24 mouse cellular contexts compared by ENCODE assay signal in genomic region chr3:116149096-116149495, GRCm38 (mm10). TPM values are rescaled to one million over a fixed set of nuclear protein-coding genes. Genes with fewer than 3 reads are reported as not detected.
DNase-seq lines count a peak whose midpoint lies in the region; ATAC-seq and TF ChIP-seq lines count a peak whose summit lies in the region.
"Had no signal": no experiment of that assay in that cellular context is flagged by ENCODE, and none has a peak within 500 bp of the region (broad histone marks: within the 10 kb centered on the region; RNA-seq: fewer than 3 reads in every experiment).

No protein-coding gene starts in this region.

- peak; percentile 73 for DNase-seq in midbrain, embryonic 11.5 days (ENCODE audit: low spot score, missing footprints)
- peak; percentile 71 for DNase-seq in 3T3-L1 (ENCODE audit: low read depth, low spot score)
- peak; percentile 34 for DNase-seq in NIH3T3 (ENCODE audit: low read depth)
- DNase-seq in mesoderm, embryonic 11.5 days (ENCODE audit: low read depth, low spot score) = peak; percentile 9
- DNase-seq in retina, postnatal 1 day = no peak
- no peak for DNase-seq in heart, adult 2 months
- DNase-seq: adrenal gland, adult 2 months; adrenal gland, postnatal 10 days; adrenal gland, postnatal 25 days; B cell, adult 2 months; cerebellum, adult 11-12 months; cerebellum, adult 2 months; cerebellum, adult 9-10 months; cerebellum, postnatal 10 days; cerebellum, postnatal 25 days; forebrain, postnatal 0 days had no signal

- no peak for TF ChIP-seq POLR2A in heart, adult 2 months (IDR thresholded peaks at IDR 0.05; ENCODE audit: insufficient read depth, low read depth, low read length)

- H3K9ac ChIP-seq in midbrain, embryonic 11.5 days (ENCODE audit: low read length) = no peak overlapping the region
- H3K9ac ChIP-seq in midbrain, embryonic 13.5 days (replicated peaks) = no peak overlapping the region
- no peak overlapping the region for H3K9ac ChIP-seq in heart, adult 2 months (ENCODE audit: low read depth, low read length)
- H3K9ac ChIP-seq: embryonic facial prominence, embryonic 12.5 days; forebrain, embryonic 13.5 days; forebrain, embryonic 15.5 days; forebrain, postnatal 0 days had no signal

- peaks cover 6% of the 10 kb centered on the region for H3K4me1 ChIP-seq in midbrain, embryonic 11.5 days (ENCODE audit: control insufficient read depth, insufficient read depth, low read length)
- H3K4me1 ChIP-seq in midbrain, embryonic 13.5 days (replicated peaks) = peaks cover 15% of the 10 kb centered on the region
- no peaks in the 10 kb centered on the region for H3K4me1 ChIP-seq in heart, adult 2 months (ENCODE audit: control insufficient read depth, insufficient read depth, low read length)
- H3K4me1 ChIP-seq: embryonic facial prominence, embryonic 12.5 days had no signal

- H3K79me2 ChIP-seq in heart, adult 2 months (replicated peaks; ENCODE audit: control insufficient read depth, insufficient read depth, low read length) = no peaks in the 10 kb centered on the region

- WGBS in midbrain, embryonic 11.5 days = 84% methylated on average over 4 of the region's 4 CpGs
- WGBS in midbrain, embryonic 13.5 days = 55% methylated on average over 4 of the region's 4 CpGs
- whole genome bisulfite sequencing in heart, adult 2 months = 38% methylated on average over 4 of the region's 4 CpGs

- H3K9me3 ChIP-seq in midbrain, embryonic 11.5 days (ENCODE audit: control insufficient read depth, low read length) = no peaks in the 10 kb centered on the region
- no peaks in the 10 kb centered on the region for H3K9me3 ChIP-seq in midbrain, embryonic 13.5 days
- H3K9me3 ChIP-seq: embryonic facial prominence, embryonic 10.5 days; embryonic facial prominence, embryonic 12.5 days; forebrain, embryonic 13.5 days; forebrain, embryonic 15.5 days; G1E had no signal

- ATAC-seq in midbrain, embryonic 11.5 days (ENCODE audit: low FRiP score) = no peak
- ATAC-seq in midbrain, embryonic 13.5 days = no peak
- ATAC-seq: CD4-positive, CD25-positive, alpha-beta regulatory T cell, adult 4 months; forebrain, embryonic 13.5 days; forebrain, embryonic 15.5 days; forebrain, postnatal 0 days had no signal

- H3K4me3 ChIP-seq in midbrain, embryonic 11.5 days (ENCODE audit: low read depth, low read length) = no peak overlapping the region
- no peak overlapping the region for H3K4me3 ChIP-seq in midbrain, embryonic 13.5 days (replicated peaks)
- no peak overlapping the region for H3K4me3 ChIP-seq in heart, adult 2 months
- H3K4me3 ChIP-seq: embryonic facial prominence, embryonic 10.5 days; embryonic facial prominence, embryonic 12.5 days; forebrain, embryonic 13.5 days; forebrain, embryonic 15.5 days had no signal

- no peak for TF ChIP-seq CTCF in heart, adult 2 months (IDR thresholded peaks at IDR 0.05)

- no peaks in the 10 kb centered on the region for H3K27me3 ChIP-seq in midbrain, embryonic 11.5 days (ENCODE audit: control insufficient read depth, insufficient read depth, low read length)
- no peaks in the 10 kb centered on the region for H3K27me3 ChIP-seq in midbrain, embryonic 13.5 days
- no peaks in the 10 kb centered on the region for H3K27me3 ChIP-seq in heart, adult 2 months (ENCODE audit: control insufficient read depth, insufficient read depth, low read length)
- H3K27me3 ChIP-seq: CH12.LX; embryonic facial prominence, embryonic 12.5 days; forebrain, embryonic 13.5 days; forebrain, embryonic 15.5 days had no signal

- no peak for TF ChIP-seq EP300 in heart, adult 2 months (IDR thresholded peaks at IDR 0.05; ENCODE audit: insufficient read depth, low read depth, low read length)

- H3K27ac ChIP-seq in midbrain, embryonic 11.5 days (ENCODE audit: low read depth, low read length) = no peak overlapping the region
- H3K27ac ChIP-seq in midbrain, embryonic 13.5 days = no peak overlapping the region
- H3K27ac ChIP-seq in heart, adult 2 months = no peak overlapping the region
- H3K27ac ChIP-seq: embryonic facial prominence, embryonic 10.5 days; embryonic facial prominence, embryonic 12.5 days; forebrain, embryonic 13.5 days; forebrain, embryonic 15.5 days had no signal

- H3K4me2 ChIP-seq in midbrain, embryonic 11.5 days = no peak overlapping the region
- no peak overlapping the region for H3K4me2 ChIP-seq in midbrain, embryonic 13.5 days (replicated peaks)
- H3K4me2 ChIP-seq: embryonic facial prominence, embryonic 12.5 days; forebrain, embryonic 13.5 days; forebrain, embryonic 15.5 days had no signal

- H3K36me3 ChIP-seq in midbrain, embryonic 11.5 days (ENCODE audit: control insufficient read depth, insufficient read depth, low read length) = no peaks in the 10 kb centered on the region
- H3K36me3 ChIP-seq in midbrain, embryonic 13.5 days = no peaks in the 10 kb centered on the region
- no peaks in the 10 kb centered on the region for H3K36me3 ChIP-seq in heart, adult 2 months (ENCODE audit: control insufficient read depth, insufficient read depth, low read length)
- H3K36me3 ChIP-seq: embryonic facial prominence, embryonic 10.5 days; embryonic facial prominence, embryonic 12.5 days; forebrain, embryonic 15.5 days; G1E had no signal

- intact Hi-C loops in heart, adult 2 months (cut with DNase I) = no loop called here

RNA-seq across cellular contexts. Expression of gene Vcam1, which starts 19.6 kb away (rescaled TPM):
- 54.2 and 62.9 TPM in 2 replicates for polyA plus RNA-seq in midbrain, embryonic 11.5 days (2014; fragmentation: Nextera tagmentation; extraction: Ambion mirVana)
- 38.5 and 44.4 TPM in 2 replicates for polyA plus RNA-seq in midbrain, embryonic 13.5 days (2015; fragmentation: Nextera tagmentation; extraction: Ambion mirVana)
- total RNA-seq in heart, adult 2 months (2021) = 10 to 100 TPM; 14.7 to 15.3 TPM
- 5.8 and 9.6 TPM in 2 replicates for polyA plus RNA-seq in heart, adult 2 months (2012; rRNA removed)
- polyA plus RNA-seq: G1E had no signal

Comparison
In these comparisons a context has a peak if more than half of its experiments do, and no peak if none do; other contexts are left out.
1. DNase-seq: peak in midbrain, embryonic 11.5 days (single experiment), 3T3-L1 (single experiment), NIH3T3 (single experiment) and mesoderm, embryonic 11.5 days (single experiment); none in retina, postnatal 1 day (single experiment) and heart, adult 2 months (0 of 2).